Comparison of ENCODE assay signal across 19 mouse cellular contexts in the genomic region with DNA sequence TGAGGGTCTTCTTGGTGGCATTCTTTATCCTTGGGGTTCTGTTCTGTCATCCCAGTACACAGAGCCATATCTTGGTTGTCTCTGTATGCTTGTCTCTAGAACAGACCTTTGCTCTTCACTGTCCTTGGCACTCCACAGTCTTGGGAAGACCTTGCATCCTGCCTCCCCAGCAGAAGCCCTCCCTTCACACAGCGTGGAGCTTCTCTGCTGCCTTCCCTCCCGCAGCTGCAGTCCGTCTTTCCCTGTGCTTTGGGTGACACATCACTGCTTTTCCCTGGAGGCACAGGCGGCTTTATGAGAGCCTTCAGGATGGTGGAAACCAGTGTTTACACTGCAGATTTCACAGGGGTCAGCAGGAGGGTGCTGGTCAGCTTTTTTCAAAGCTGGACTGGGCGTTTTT. TPM values are rescaled to one million over a fixed set of nuclear protein-coding genes. Genes with fewer than 3 reads are reported as not detected.
DNase-seq lines count a peak whose midpoint lies in the region; ATAC-seq lines count a peak whose summit lies in the region.
"Had no signal": no experiment of that assay in that cellular context is flagged by ENCODE, and none has a peak within 500 bp of the region (broad histone marks: within the 10 kb centered on the region; RNA-seq: fewer than 3 reads in every experiment).

No protein-coding gene starts in this region.

- no peaks in the 10 kb centered on the region for H3K9me3 ChIP-seq in kidney, embryonic 16.5 days (ENCODE audit: low read length)
- H3K9me3 ChIP-seq: embryonic facial prominence, embryonic 15.5 days; limb, embryonic 12.5 days; liver, embryonic 12.5 days; midbrain, embryonic 10.5 days had no signal

- peaks cover 12% of the 10 kb centered on the region for H3K36me3 ChIP-seq in kidney, embryonic 16.5 days (ENCODE audit: insufficient read depth, low read length)

- WGBS in kidney, embryonic 16.5 days = 37% methylated on average over 5 of the region's 5 CpGs

- peaks cover 2% of the 10 kb centered on the region; the same call in 1 of the 2 replicates for H3K4me1 ChIP-seq in kidney, embryonic 16.5 days (ENCODE audit: insufficient read depth, low read length)
- H3K4me1 ChIP-seq: limb, embryonic 12.5 days had no signal

- H3K27me3 ChIP-seq in kidney, embryonic 16.5 days (ENCODE audit: insufficient read depth, low read length) = no peaks in the 10 kb centered on the region
- H3K27me3 ChIP-seq: embryonic facial prominence, embryonic 15.5 days; limb, embryonic 12.5 days; liver, embryonic 12.5 days had no signal

- peak; percentile 75 for ATAC-seq in kidney, embryonic 16.5 days (ENCODE audit: low FRiP score, low TSS enrichment)
- ATAC-seq: forebrain, postnatal 0 days; hindbrain, embryonic 16.5 days; liver, embryonic 12.5 days had no signal

- H3K4me2 ChIP-seq in kidney, embryonic 16.5 days (replicated peaks; ENCODE audit: low read depth, low read length) = no peak overlapping the region
- H3K4me2 ChIP-seq: embryonic facial prominence, embryonic 15.5 days; limb, embryonic 12.5 days; liver, embryonic 12.5 days had no signal

- no peak overlapping the region for H3K4me3 ChIP-seq in kidney, embryonic 16.5 days (ENCODE audit: low read length)
- H3K4me3 ChIP-seq: embryonic facial prominence, embryonic 15.5 days; limb, embryonic 12.5 days; liver, embryonic 12.5 days; midbrain, embryonic 10.5 days had no signal

- peak; percentile 29 for DNase-seq in adrenal gland, postnatal 14 days
- no peak for DNase-seq in adrenal gland, adult 18-20 months (ENCODE audit: low spot score in 2 of 2)
- DNase-seq in kidney, adult 9 months = peak; percentile 17
- DNase-seq in kidney, adult 11 months = no peak
- peak; percentile 64 for DNase-seq in lung, postnatal 10 days
- DNase-seq in right cerebral cortex, postnatal 10 days (ENCODE audit: low spot score in 2 of 2) = no peak
- DNase-seq in cerebellum, adult 11-12 months = no peak
- DNase-seq: adrenal gland, postnatal 10 days; cerebellum, adult 2 months; cerebellum, postnatal 36 days; forebrain, postnatal 0 days; right cerebral cortex, postnatal 4 days; thymus, postnatal 36 days had no signal

- no peak overlapping the region for H3K9ac ChIP-seq in kidney, embryonic 16.5 days (replicated peaks; ENCODE audit: low read length)
- H3K9ac ChIP-seq: embryonic facial prominence, embryonic 15.5 days; forebrain, postnatal 0 days; limb, embryonic 12.5 days; liver, embryonic 12.5 days had no signal

- no peak overlapping the region for H3K27ac ChIP-seq in kidney, embryonic 16.5 days (ENCODE audit: low read length)
- H3K27ac ChIP-seq: embryonic facial prominence, embryonic 15.5 days; limb, embryonic 12.5 days; liver, embryonic 12.5 days; midbrain, embryonic 10.5 days had no signal

RNA-seq across cellular contexts. Expression of a gene that starts 35.7 kb away (rescaled TPM):
- total RNA-seq in adrenal gland, postnatal 14 days (2021) = 17.7 and 22.3 TPM in 2 replicates
- 10 to 100 TPM; 18.6 to 19.2 TPM for total RNA-seq in adrenal gland, adult 18-20 months (2021)
- 16.0 and 16.1 TPM in 2 replicates for polyA plus RNA-seq in kidney, embryonic 16.5 days (2015; fragmentation: Nextera tagmentation; extraction: Ambion mirVana)

RNA-seq across cellular contexts. Expression of a gene that starts 35.8 kb away (rescaled TPM):
- 11.4 and 17.5 TPM in 2 replicates for total RNA-seq in adrenal gland, postnatal 14 days (2021)
- 1 to 10 TPM; 6.6 to 8.0 TPM for total RNA-seq in adrenal gland, adult 18-20 months (2021)
- 14.8 and 18.6 TPM in 2 replicates for polyA plus RNA-seq in kidney, embryonic 16.5 days (2015; fragmentation: Nextera tagmentation; extraction: Ambion mirVana)

Comparison
In these comparisons a context has a peak if more than half of its experiments do, and no peak if none do; other contexts are left out.
1. DNase-seq: peak in adrenal gland, postnatal 14 days (single experiment), kidney, adult 9 months (single experiment) and lung, postnatal 10 days (single experiment); none in adrenal gland, adult 18-20 months (0 of 2), kidney, adult 11 months (single experiment), right cerebral cortex, postnatal 10 days (0 of 2) and cerebellum, adult 11-12 months (single experiment).